Mouse (Mus musculus) activated CD4-positive, CD25-positive, alpha-beta regulatory T cell (primary cell): Measurements from ENCODE around the gene Epha5. TPM values are rescaled to one million over a fixed set of nuclear protein-coding genes. Genes with fewer than 3 reads are reported as not detected.

Source experiments
- polyA plus RNA-seq, 2 experiments: library from polyadenylated mRNA; unstranded; fragments of 100-300 nt; shearing (Covaris generic); gene quantifications; one replicate each; pipeline ENCODE4 v1.2.1; 2017

Epha5 gene
- polyA plus RNA-seq, result under 1 TPM in 1 of 2 experiments, not detected in 1; 0.12 TPM

DNA sequence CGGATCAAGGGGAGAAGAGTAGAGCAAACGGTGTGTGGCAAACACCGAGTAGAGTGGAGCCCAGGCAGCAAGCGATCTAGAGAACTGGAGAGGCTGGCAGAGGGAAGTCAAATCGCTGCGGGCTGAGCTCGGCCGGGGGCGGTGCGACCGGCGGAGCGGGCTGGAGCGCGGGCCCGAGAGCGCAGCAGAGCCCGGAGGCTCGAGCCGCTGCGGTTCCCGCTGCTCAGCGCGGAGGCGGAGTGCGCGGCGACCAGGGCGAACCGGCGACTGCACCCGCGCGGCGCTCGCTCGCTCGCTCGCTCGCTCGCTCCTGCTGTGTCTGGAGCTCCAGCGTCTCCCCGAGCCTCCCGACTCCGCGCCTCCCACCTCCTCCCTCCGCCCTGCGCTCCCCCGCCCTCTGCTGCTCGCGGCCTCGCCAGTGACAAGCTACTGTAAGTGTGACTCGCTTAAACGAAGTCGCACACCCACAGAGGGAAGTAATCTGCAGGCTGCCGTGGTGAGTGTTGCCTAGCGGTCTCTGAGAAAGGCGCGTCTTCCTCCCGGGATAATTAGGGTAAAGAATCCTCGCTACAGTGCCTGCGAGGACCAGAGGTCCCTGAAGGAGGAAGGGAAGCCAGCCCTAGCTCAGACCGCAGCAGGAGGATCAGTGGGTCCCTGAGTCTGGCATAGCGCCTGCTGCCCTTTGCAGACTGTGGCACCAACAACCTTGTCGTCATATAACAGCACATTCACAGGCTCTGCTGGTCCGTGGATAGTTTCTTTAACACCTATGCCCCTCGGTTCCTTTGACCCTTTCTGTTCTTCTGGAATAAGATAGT, at the start of gene Epha5:
Gene Epha5 (minus strand): TSS at position 321 of the 818 bp plus-strand sequence.

